In the genomic region with DNA sequence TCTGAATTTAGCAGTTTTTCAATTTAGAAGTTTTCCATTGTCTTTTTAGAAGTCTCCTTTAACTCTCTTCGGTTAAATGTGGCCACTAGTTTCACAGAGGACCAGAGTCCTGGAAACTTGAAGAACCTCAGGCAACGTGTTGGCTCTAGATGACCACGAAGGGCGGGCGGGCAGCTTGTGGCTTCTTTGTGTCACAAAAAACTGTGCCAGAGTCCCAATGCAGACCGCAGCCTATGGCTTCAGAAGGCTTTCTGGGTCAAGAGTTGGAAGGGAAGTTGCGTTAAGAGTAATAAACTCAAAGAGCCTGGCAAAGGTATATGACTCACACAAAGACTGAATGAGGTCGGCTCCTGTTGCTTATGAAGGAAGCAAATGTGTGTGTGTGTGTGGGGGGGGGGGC, we compare ENCODE assay signal across 20 mouse cellular contexts. TPM values are rescaled to one million over a fixed set of nuclear protein-coding genes. Genes with fewer than 3 reads are reported as not detected.
DNase-seq lines count a peak whose midpoint lies in the region; ATAC-seq lines count a peak whose summit lies in the region.
"Had no signal": no experiment of that assay in that cellular context is flagged by ENCODE, and none has a peak within 500 bp of the region (broad histone marks: within the 10 kb centered on the region; RNA-seq: fewer than 3 reads in every experiment).

No protein-coding gene starts in this region.

- H3K27ac ChIP-seq in hindbrain, embryonic 10.5 days, result no peak overlapping the region
- no peak overlapping the region for H3K27ac ChIP-seq in hindbrain, embryonic 13.5 days
- H3K27ac ChIP-seq in midbrain, embryonic 11.5 days (ENCODE audit: low read depth, low read length), result no peak overlapping the region
- no peak overlapping the region for H3K27ac ChIP-seq in midbrain, embryonic 13.5 days
- peak overlapping the region; percentile 39; the same call in 1 of the 2 replicates for H3K27ac ChIP-seq in embryonic facial prominence, embryonic 13.5 days
- H3K27ac ChIP-seq: forebrain, embryonic 13.5 days; gastrocnemius, adult 2 months; hindbrain, postnatal 0 days had no signal

- peaks cover 14% of the 10 kb centered on the region for H3K4me1 ChIP-seq in hindbrain, embryonic 10.5 days (replicated peaks)
- peaks cover 8% of the 10 kb centered on the region for H3K4me1 ChIP-seq in hindbrain, embryonic 13.5 days (replicated peaks)
- peaks cover 4% of the 10 kb centered on the region; the same call in 1 of the 2 replicates for H3K4me1 ChIP-seq in midbrain, embryonic 11.5 days (ENCODE audit: control insufficient read depth, insufficient read depth, low read length)
- 0 out of 2 replicates have a peak, but pooled peaks cover 8% of the 10 kb centered on the region for H3K4me1 ChIP-seq in midbrain, embryonic 13.5 days (replicated peaks)
- H3K4me1 ChIP-seq in embryonic facial prominence, embryonic 13.5 days, result peaks cover 9% of the 10 kb centered on the region

- H3K9ac ChIP-seq in hindbrain, embryonic 13.5 days, result no peak overlapping the region
- H3K9ac ChIP-seq in midbrain, embryonic 11.5 days (ENCODE audit: low read length), result no peak overlapping the region
- no peak overlapping the region for H3K9ac ChIP-seq in midbrain, embryonic 13.5 days (replicated peaks)
- no peak overlapping the region for H3K9ac ChIP-seq in embryonic facial prominence, embryonic 13.5 days
- H3K9ac ChIP-seq: forebrain, embryonic 13.5 days had no signal

- no peaks in the 10 kb centered on the region for H3K9me3 ChIP-seq in hindbrain, embryonic 10.5 days
- H3K9me3 ChIP-seq in hindbrain, embryonic 13.5 days, result no peaks in the 10 kb centered on the region
- H3K9me3 ChIP-seq in midbrain, embryonic 11.5 days (ENCODE audit: control insufficient read depth, low read length), result no peaks in the 10 kb centered on the region
- H3K9me3 ChIP-seq in midbrain, embryonic 13.5 days, result no peaks in the 10 kb centered on the region
- H3K9me3 ChIP-seq in embryonic facial prominence, embryonic 13.5 days, result no peaks in the 10 kb centered on the region
- H3K9me3 ChIP-seq: forebrain, embryonic 13.5 days had no signal

- H3K27me3 ChIP-seq in hindbrain, embryonic 10.5 days (ENCODE audit: insufficient read depth, poor library complexity, severe bottlenecking), result peaks cover 99% of the 10 kb centered on the region
- H3K27me3 ChIP-seq in hindbrain, embryonic 13.5 days, result peaks cover 92% of the 10 kb centered on the region
- peaks cover 90% of the 10 kb centered on the region for H3K27me3 ChIP-seq in midbrain, embryonic 11.5 days (ENCODE audit: control insufficient read depth, insufficient read depth, low read length)
- H3K27me3 ChIP-seq in midbrain, embryonic 13.5 days, result peaks cover 92% of the 10 kb centered on the region
- H3K27me3 ChIP-seq in embryonic facial prominence, embryonic 13.5 days, result peaks cover 91% of the 10 kb centered on the region

- no peak overlapping the region for H3K4me2 ChIP-seq in hindbrain, embryonic 13.5 days
- no peak overlapping the region for H3K4me2 ChIP-seq in midbrain, embryonic 11.5 days
- no peak overlapping the region for H3K4me2 ChIP-seq in midbrain, embryonic 13.5 days (replicated peaks)
- no peak overlapping the region for H3K4me2 ChIP-seq in embryonic facial prominence, embryonic 13.5 days

- 2% methylated on average over 8 of the region's 8 CpGs for WGBS in hindbrain, embryonic 10.5 days
- 2% methylated on average over 8 of the region's 8 CpGs for WGBS in hindbrain, embryonic 13.5 days
- 6% methylated on average over 8 of the region's 8 CpGs for WGBS in midbrain, embryonic 11.5 days
- WGBS in midbrain, embryonic 13.5 days, result 12% methylated on average over 8 of the region's 8 CpGs
- 5% methylated on average over 8 of the region's 8 CpGs for WGBS in embryonic facial prominence, embryonic 13.5 days

- DNase-seq in hindbrain, embryonic 10.5 days (ENCODE audit: low spot score), result peak; percentile 17
- peak; percentile 91 for DNase-seq in midbrain, embryonic 11.5 days (ENCODE audit: low spot score, missing footprints)
- no peak for DNase-seq in right cerebral cortex, postnatal 4 days
- DNase-seq: adrenal gland, adult 2 months; adrenal gland, postnatal 25 days; cerebellum, adult 18-20 months; cerebellum, adult 9-11 months; cerebellum, postnatal 36 days; gastrocnemius, adult 2 months; gastrocnemius, postnatal 25 days; heart, adult 11 months; heart, postnatal 10 days; kidney, adult 11 months had no signal

- H3K4me3 ChIP-seq in hindbrain, embryonic 10.5 days, result no peak overlapping the region
- H3K4me3 ChIP-seq in hindbrain, embryonic 13.5 days, result no peak overlapping the region
- H3K4me3 ChIP-seq in midbrain, embryonic 11.5 days (ENCODE audit: low read depth, low read length), result no peak overlapping the region
- no peak overlapping the region for H3K4me3 ChIP-seq in midbrain, embryonic 13.5 days (replicated peaks)
- no peak overlapping the region for H3K4me3 ChIP-seq in embryonic facial prominence, embryonic 13.5 days
- H3K4me3 ChIP-seq: forebrain, embryonic 13.5 days; gastrocnemius, adult 2 months had no signal

- H3K36me3 ChIP-seq in hindbrain, embryonic 10.5 days, result no peaks in the 10 kb centered on the region
- no peaks in the 10 kb centered on the region for H3K36me3 ChIP-seq in hindbrain, embryonic 13.5 days
- H3K36me3 ChIP-seq in midbrain, embryonic 11.5 days (ENCODE audit: control insufficient read depth, insufficient read depth, low read length), result no peaks in the 10 kb centered on the region
- H3K36me3 ChIP-seq in midbrain, embryonic 13.5 days, result no peaks in the 10 kb centered on the region
- no peaks in the 10 kb centered on the region for H3K36me3 ChIP-seq in embryonic facial prominence, embryonic 13.5 days

- ATAC-seq in hindbrain, embryonic 13.5 days (ENCODE audit: low FRiP score), result no peak
- no peak for ATAC-seq in midbrain, embryonic 11.5 days (ENCODE audit: low FRiP score)
- no peak for ATAC-seq in midbrain, embryonic 13.5 days
- no peak for ATAC-seq in embryonic facial prominence, embryonic 13.5 days (ENCODE audit: insufficient number of reproducible peaks, insufficient read depth, low FRiP score, low TSS enrichment, low read depth)
- ATAC-seq: forebrain, embryonic 13.5 days; hindbrain, postnatal 0 days had no signal

RNA-seq across cellular contexts. Expression of a gene that starts 7.0 kb away (rescaled TPM):
- 0.33 and 1.4 TPM in 2 replicates for polyA plus RNA-seq in hindbrain, embryonic 10.5 days (2016; fragmentation: Nextera tagmentation; extraction: Ambion mirVana)
- 0.17 TPM in 1 of 2 replicates, not detected in the other for polyA plus RNA-seq in hindbrain, embryonic 13.5 days (2015; fragmentation: Nextera tagmentation; extraction: Ambion mirVana)
- 1.9 and 3.3 TPM in 2 replicates for polyA plus RNA-seq in midbrain, embryonic 11.5 days (2014; fragmentation: Nextera tagmentation; extraction: Ambion mirVana)
- 2.9 and 4.7 TPM in 2 replicates for polyA plus RNA-seq in midbrain, embryonic 13.5 days (2015; fragmentation: Nextera tagmentation; extraction: Ambion mirVana)
- polyA plus RNA-seq in embryonic facial prominence, embryonic 13.5 days (2015; fragmentation: Nextera tagmentation; extraction: Ambion mirVana), result 9.3 and 19.0 TPM in 2 replicates
- polyA plus RNA-seq: adrenal gland, adult 2 months; heart, embryonic 14.5 days; hindbrain, postnatal 0 days; intestine, embryonic 14.5 days had no signal
